16 mouse cellular contexts compared by ENCODE assay signal in the genomic region with DNA sequence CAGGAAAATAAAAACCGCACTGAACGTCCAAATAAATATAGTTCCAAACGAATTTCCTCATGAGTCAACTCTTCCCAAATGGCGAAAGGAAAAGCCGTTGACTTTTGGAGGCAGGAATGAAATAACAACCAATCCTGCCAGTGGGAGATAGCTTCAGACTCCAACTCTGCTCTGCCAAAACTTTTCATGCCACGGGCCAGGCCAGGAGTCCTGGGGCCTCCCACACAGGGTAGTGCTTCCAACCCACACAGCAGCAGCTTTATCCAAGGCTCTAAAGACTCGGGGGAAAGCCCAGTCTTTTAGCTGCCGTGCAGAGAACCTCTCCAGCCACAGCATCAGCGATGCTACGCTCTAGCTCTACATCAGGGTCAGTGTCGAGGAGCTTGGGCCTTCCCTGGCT. TPM values are rescaled to one million over a fixed set of nuclear protein-coding genes. Genes with fewer than 3 reads are reported as not detected.
DNase-seq lines count a peak whose midpoint lies in the region; ATAC-seq lines count a peak whose summit lies in the region.
"Had no signal": no experiment of that assay in that cellular context is flagged by ENCODE, and none has a peak within 500 bp of the region (broad histone marks: within the 10 kb centered on the region; RNA-seq: fewer than 3 reads in every experiment).

No protein-coding gene starts in this region.

- H3K36me3 ChIP-seq in midbrain, embryonic 11.5 days (ENCODE audit: control insufficient read depth, insufficient read depth, low read length) = no peaks in the 10 kb centered on the region
- H3K36me3 ChIP-seq in midbrain, embryonic 14.5 days (ENCODE audit: control insufficient read depth, insufficient read depth, low read length) = no peaks in the 10 kb centered on the region
- H3K36me3 ChIP-seq: embryonic facial prominence, embryonic 13.5 days had no signal

- H3K9ac ChIP-seq in midbrain, embryonic 11.5 days (ENCODE audit: low read length) = no peak overlapping the region
- H3K9ac ChIP-seq in midbrain, embryonic 14.5 days (replicated peaks; ENCODE audit: low read length) = no peak overlapping the region
- H3K9ac ChIP-seq: embryonic facial prominence, embryonic 13.5 days had no signal

- H3K4me1 ChIP-seq in midbrain, embryonic 11.5 days (ENCODE audit: control insufficient read depth, insufficient read depth, low read length) = no peaks in the 10 kb centered on the region; the same call in 1 of the 2 replicates
- H3K4me1 ChIP-seq in midbrain, embryonic 14.5 days (ENCODE audit: control insufficient read depth, insufficient read depth, low read length) = 0 out of 2 replicates have a peak, but pooled peaks cover 2% of the 10 kb centered on the region

- no peak for ATAC-seq in midbrain, embryonic 11.5 days (ENCODE audit: low FRiP score)
- no peak for ATAC-seq in midbrain, embryonic 14.5 days (ENCODE audit: low FRiP score, low TSS enrichment)
- ATAC-seq in frontal cortex, adult (ENCODE audit: low TSS enrichment) = no peak

- no peak overlapping the region for H3K4me3 ChIP-seq in midbrain, embryonic 11.5 days (ENCODE audit: low read depth, low read length)
- H3K4me3 ChIP-seq in midbrain, embryonic 14.5 days (replicated peaks; ENCODE audit: low read depth, low read length) = no peak overlapping the region
- H3K4me3 ChIP-seq: embryonic facial prominence, embryonic 13.5 days had no signal

- no peak overlapping the region for H3K4me2 ChIP-seq in midbrain, embryonic 11.5 days
- H3K4me2 ChIP-seq in midbrain, embryonic 14.5 days (ENCODE audit: low read length) = no peak overlapping the region
- H3K4me2 ChIP-seq: embryonic facial prominence, embryonic 13.5 days had no signal

- DNase-seq in midbrain, embryonic 11.5 days (ENCODE audit: low spot score, missing footprints) = peak; percentile 56
- no peak for DNase-seq in midbrain, embryonic 14.5 days
- DNase-seq in gastrocnemius, adult 8-10 months (ENCODE audit: low spot score in 2 of 2) = peak; percentile 30 to 56
- DNase-seq in heart, postnatal 4 days = peak; percentile 32
- DNase-seq in testis, postnatal 10 days (ENCODE audit: low spot score) = peak; percentile 59
- no peak for DNase-seq in cerebellum, postnatal 25 days
- DNase-seq: adrenal gland, postnatal 36 days; cerebellum, adult 11 months; liver; right cerebral cortex, postnatal 25 days; thymus, postnatal 25 days had no signal

- H3K27ac ChIP-seq in midbrain, embryonic 11.5 days (ENCODE audit: low read depth, low read length) = no peak overlapping the region
- H3K27ac ChIP-seq in midbrain, embryonic 14.5 days (replicated peaks; ENCODE audit: low read depth, low read length) = no peak overlapping the region
- H3K27ac ChIP-seq: embryonic facial prominence, embryonic 13.5 days; kidney, postnatal 0 days; macrophage had no signal

- WGBS in midbrain, embryonic 11.5 days = 76% methylated on average over 11 of the region's 11 CpGs
- 81% methylated on average over 11 of the region's 11 CpGs for WGBS in midbrain, embryonic 14.5 days

- H3K27me3 ChIP-seq in midbrain, embryonic 11.5 days (ENCODE audit: control insufficient read depth, insufficient read depth, low read length) = peaks cover 10% of the 10 kb centered on the region
- H3K27me3 ChIP-seq in midbrain, embryonic 14.5 days (ENCODE audit: control insufficient read depth, insufficient read depth, low read length) = peaks cover 10% of the 10 kb centered on the region; the same call in 1 of the 2 replicates

- no peaks in the 10 kb centered on the region for H3K9me3 ChIP-seq in midbrain, embryonic 11.5 days (ENCODE audit: control insufficient read depth, low read length)
- no peaks in the 10 kb centered on the region for H3K9me3 ChIP-seq in midbrain, embryonic 14.5 days (ENCODE audit: control insufficient read depth, low read length)
- H3K9me3 ChIP-seq: embryonic facial prominence, embryonic 13.5 days had no signal

RNA-seq across cellular contexts. Expression of gene Synm, which starts 4.9 kb away (rescaled TPM):
- polyA plus RNA-seq in midbrain, embryonic 11.5 days (2014; fragmentation: Nextera tagmentation; extraction: Ambion mirVana) = 0.91 and 1.3 TPM in 2 replicates
- 2.0 and 2.4 TPM in 2 replicates for polyA plus RNA-seq in midbrain, embryonic 14.5 days (2014; fragmentation: Nextera tagmentation; extraction: Ambion mirVana)
- 100 to 1,000 TPM; 268 to 577 (median 411) TPM for total RNA-seq in gastrocnemius, adult 8-10 months (2022)
- 1 to 10 TPM; 5.5 to 5.6 TPM for total RNA-seq in heart, postnatal 4 days (2021)
- total RNA-seq: MEL had no signal
- polyA plus RNA-seq: macrophage had no signal

Comparison
In these comparisons a context has a peak if more than half of its experiments do, and no peak if none do; other contexts are left out.
1. DNase-seq: peak in midbrain, embryonic 11.5 days (single experiment), gastrocnemius, adult 8-10 months (2 of 2), heart, postnatal 4 days (single experiment) and testis, postnatal 10 days (single experiment); none in midbrain, embryonic 14.5 days (single experiment) and cerebellum, postnatal 25 days (0 of 2).
2. RNA of gene Synm, which starts 4.9 kb away (total RNA-seq): 268 to 577 TPM in gastrocnemius, adult 8-10 months; 5.5 to 5.6 TPM in heart, postnatal 4 days; every median in the first group is over 10 times any median in the second.